Mouse (Mus musculus) layer of hippocampus, adult 9-11 months (tissue): Measurements from ENCODE around the gene Ormdl3.
A peak's percentile ranks its signal among the peaks of the same experiment; 100 is the strongest.

Source experiments
- DNase-seq: peaks from one replicate; pipeline ENCODE4 v3.0.0; 2022

Gene Ormdl3

DNA sequence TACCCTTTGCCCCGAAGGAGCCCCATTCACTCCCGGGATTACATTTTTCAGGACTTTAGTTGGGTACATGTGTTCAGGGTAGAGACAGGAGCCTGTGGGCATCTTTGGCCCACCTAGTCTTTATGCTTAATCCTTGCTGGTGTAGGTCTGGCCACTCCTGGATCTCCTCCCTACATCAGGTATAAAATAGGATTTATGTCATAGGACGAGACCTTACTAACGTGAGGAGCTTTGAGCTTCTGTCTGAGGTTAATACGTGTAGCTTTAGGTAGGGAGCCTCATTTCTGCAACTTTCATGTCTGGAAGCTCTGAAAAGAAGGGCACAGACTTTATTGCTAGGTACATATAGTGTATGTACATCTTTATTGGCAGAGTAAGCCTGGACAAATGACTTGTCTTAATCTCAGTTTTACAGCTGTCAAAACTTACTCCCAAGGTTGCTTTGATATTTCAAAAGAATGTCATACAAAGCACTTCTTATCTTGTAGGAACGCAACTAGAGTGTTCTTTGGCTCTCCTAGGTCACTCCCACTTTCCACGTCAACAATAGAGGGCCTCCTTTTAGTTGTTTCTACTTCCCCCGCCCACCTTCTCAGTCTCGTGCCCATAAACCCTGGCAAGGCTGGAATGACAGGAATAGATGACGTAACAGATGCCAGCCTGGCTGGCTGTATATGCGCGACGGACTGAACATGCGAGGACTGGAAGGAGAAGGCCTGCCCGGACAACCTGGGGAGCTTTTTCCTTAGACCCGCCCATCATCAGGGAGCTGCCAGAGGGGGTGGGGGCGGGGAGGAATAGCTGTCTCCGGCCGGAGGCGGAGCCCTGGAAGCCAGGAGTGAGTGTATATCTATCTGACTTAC lies 747 bp upstream of the Ormdl3 start:
- DNase-seq = peak; percentile 70

DNA sequence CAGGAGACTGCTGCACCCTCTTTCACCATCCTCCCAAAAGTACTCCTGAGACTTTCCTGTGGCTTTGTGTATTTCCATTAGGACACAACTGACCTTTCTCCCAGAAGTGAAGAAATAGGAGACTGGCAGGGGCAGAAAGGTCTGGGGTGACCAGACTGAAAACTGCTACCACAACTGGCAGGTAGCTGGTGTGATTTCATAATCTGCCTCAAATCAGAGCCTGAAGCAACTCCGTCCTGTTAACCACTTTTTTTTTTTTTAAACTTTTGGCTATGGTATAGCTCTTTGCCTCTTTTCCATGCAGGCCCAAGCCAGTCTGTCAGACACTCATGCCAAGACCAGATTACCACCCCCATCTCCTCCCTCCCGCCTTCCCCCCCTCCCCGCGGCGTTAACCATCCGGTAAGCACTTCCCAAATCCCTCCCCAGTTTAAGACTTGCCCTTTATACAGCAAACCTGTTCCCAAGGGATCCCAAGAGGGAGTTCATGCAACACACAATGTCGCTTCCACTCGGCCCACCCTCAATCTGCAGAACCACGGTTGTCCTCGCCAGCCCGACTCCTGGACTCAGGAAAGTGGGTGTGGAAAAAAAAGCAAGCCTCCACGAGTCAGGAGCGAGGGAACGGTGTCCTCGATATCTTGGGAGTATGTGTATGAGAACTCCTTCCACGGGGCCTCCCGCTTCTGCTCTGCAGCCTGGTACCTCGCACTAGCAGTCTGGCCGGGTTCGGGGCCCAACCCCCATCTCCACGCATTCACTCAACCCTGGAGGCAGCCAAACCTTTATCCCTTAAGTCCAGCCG lies 879 bp downstream of the Ormdl3 start:
- no peak for DNase-seq

DNA sequence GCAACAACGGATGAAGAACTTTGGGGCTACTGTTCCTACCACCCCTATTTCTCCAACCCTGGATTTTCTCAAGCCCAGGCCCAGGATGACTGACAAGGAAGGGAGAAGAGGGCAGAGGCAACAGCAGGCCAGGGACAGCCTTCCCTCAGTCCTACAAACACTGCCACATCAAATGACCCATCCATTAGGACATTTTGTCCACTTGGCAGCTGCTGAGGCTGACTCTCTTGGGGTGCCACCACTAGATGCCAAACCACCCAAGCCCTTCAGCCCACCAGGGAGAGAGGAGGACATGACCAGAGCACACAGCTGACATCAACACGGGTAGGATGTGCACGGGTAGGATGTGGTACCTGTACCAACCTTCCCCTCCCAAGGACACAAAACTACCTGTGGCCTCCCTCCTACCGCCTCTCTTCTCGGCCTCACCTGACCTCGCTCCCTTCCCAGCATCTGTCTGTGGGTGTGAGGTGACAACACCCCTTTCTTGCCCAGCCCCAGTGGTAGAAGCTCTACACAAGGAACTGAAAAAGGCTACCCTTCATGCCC lies 2.5 kb downstream of the Ormdl3 start:
- DNase-seq = no peak

DNA sequence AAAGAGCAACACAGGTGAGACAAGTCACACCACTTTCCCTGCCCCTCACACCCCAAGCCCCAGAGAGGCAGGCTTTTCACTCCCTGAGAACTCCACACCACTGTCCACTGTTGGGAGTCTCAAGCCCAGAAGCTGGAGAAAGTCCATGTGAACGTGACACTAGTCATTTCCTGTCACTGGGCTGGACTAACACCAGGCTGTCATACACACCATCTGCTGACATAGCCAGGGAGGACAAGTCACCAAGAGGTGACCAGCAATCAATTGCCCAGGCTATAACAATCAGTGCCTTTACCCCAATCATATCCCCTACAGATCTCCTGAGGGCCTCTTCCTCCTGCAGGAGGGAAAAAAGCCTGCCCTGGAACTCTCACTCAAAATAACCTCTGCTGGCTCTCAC lies 3.0 kb downstream of the Ormdl3 start:
- no peak for DNase-seq

DNA sequence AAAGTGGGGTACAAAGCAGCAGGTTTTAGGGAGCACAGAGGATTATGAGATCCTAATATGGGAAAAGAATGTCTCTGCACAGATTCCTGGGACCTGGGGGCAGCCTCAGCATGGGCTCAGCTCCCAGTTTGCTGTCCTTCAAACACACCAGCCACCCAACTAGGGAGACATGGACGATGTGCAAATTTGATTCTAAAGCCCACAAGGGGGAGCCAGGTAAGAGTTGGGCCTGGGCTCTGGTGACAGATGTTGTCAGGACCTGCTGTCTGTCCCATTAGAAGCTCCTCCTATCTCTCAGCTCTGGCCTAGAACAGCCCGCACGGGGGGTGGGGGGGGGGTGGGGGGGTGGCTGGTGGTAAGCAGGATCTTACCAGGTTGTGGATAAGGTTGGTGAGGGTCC lies 3.6 kb downstream of the Ormdl3 start:
- DNase-seq = no peak

DNA sequence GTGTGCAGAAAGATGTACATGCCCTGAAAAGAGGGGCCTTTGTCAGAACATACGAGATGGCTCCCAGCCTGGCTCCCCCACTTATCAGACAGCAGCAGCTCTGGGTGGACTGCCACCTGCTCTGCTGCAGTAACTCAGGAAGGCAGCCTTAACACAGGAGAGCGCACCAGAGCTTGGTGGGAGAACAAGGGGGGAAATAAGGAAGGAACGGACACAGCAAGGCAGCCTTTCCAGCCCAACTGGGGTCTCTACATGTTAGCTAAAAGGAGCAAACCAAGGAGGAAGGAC lies 4.0 kb downstream of the Ormdl3 start:
- no peak for DNase-seq

DNA sequence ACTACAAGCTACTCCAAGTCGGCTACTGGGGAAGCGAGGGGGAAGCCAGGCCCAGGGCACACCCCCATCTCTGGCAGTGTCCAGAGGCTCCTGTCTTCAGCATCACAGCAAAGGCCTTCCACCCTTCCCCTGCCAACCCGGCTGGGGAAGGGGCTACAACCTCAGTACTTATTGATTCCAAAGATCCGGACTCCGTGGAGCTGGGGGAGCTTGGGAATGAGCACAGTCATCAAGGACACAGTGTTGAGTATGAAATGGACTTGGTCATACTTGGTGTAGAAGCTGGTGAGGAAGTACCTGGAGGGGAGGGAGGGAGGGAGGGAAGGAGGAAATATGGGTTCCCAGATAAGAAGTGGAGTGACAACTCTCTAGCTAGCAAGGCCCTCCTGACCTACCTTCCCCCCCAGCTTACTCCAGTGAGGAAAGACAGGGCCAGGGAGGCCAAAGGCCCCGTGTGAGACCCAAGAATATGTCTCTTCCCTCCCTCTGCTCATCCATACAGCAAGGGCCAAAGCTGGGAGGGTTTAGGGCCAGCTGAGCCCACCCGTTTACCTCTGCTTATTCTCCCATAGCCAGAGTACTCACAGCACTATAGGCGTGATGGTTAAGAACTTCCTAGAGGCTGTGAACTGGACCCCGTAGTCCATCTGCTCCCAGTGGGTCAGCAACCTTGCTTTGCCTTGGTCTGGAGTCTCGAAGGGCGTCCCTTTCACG lies 4.5 kb downstream of the Ormdl3 start:
- DNase-seq = no peak

DNA sequence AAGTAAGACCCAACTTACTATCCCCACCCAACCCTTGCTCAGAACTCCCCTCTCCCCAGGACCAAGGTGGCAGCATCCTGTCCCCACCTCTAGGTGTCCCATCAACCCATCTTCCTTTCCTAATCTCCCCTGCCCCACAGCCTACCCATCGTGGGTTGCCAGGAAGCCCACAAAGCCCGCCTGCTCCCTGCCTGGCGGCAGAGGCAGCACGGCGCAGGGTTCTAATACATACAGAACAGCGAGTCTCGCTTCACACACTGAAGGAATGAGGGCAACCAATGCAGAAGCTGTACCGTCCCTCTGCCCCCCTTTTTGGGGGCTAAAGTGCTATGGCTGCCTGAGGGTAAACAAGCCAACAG lies 5.2 kb downstream of the Ormdl3 start:
- no peak for DNase-seq

DNA sequence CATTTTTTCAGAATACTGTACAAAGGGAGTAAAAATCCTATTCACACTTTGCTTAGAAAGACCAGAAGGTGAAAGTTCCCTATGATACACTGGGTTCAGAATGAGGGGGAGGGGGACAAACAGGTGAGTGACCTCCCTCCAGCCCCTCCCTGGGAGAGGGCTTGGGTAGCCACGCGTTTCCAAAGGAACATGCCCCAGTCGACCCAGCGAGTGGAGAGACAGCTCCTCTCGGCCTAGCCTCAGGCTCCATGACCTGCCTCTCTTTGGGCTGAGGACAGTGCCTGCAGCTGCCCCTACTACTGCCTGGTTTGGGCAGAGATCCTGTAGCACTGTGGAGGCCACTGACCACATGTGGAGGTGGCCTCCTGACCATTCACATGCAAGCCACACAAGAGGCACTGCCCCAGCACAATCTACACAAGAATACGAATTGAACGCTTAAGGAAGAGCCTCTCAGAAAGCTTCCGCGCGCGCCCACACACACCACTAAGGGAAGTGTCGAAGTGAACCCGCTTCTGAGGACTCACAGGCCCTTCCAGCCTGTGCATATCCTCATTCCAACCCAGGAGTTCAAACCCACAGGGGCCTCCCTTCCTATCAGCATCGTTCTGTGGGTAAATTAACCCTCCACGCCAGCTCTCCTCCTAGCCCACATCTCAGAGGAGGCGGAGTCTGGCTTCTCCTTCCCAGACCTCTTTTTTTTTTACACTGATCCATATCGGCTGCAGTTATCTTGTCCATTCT lies 5.7 kb downstream of the Ormdl3 start:
- DNase-seq = no peak

DNA sequence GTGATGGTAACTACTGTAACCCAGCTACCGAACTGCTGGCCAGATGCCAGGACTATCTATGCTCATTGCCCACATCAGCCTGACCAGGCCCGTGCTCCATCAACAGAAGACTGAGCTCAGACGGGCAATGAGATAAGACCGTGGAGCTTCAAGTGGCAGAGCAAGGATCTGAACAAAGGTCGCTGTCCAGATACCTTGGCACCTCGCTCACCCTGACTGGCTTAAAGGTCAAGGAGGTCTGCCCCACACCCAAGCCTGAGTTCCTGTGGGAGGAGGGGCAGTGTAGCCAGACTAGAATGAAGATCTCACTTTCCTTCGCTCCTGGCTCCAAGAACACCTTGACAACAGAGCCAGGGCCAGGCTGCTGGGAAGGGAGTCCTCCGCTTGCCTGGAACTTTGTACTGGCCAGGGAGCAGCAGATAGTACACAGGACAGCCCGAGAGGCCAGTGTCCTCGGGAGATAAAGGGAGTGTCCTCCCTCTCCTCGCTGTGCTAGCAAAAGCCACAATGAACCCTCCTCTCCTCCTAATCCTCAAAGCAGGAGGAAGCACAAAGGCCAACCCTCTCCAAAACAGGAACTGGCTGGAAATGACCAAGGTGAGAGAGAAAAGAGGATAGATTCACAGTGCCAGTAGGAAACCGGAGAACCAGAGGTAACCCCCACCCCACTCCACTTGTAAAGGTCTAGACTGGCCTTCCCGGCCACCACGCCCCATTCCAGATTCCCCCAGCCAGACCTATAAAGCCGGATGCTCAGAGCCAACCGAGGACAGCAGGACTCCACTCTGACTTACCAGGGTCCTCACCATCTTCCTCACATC lies 6.7 kb downstream of the Ormdl3 start:
- no peak for DNase-seq

DNA sequence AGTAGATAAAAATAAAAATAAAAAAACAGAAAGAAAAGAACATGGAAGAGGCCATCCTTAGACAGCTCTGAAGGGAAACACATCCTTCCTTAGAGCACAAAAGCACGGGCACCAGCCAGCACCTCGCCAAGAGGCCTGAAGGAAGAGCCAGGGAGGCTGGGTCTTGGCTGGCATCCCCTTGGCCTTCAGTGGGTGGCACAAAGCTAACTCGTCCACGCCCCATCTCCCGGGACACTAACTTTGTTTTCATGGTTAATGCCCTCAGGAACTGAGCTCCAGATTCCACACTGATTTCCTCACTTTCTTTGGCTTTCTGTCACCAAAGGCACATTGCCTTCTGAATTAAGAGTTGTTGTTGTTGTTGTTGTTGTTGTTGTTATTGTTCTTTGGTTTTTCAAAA lies 9.4 kb downstream of the Ormdl3 start:
- no peak for DNase-seq

DNA sequence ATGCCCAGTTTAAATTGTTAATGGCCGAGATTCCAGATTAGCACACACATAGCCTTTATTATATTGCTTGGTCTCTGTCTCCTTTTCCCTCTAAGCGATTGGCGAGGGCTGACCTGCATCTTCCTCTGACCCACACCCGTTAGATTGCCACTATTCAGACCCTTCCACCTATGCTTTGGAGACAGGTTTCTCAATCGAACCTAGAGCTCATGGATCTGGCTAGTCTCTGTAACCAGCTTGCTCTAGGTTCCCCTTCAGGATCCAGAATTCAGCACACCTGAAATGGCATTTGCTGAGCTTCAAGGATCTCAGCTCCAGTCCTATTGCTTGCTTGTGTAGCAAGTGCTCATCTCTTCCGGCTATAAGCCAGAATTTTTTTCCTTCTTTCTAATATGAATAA lies 17.7 kb downstream of the Ormdl3 start:
- DNase-seq = no peak

DNA sequence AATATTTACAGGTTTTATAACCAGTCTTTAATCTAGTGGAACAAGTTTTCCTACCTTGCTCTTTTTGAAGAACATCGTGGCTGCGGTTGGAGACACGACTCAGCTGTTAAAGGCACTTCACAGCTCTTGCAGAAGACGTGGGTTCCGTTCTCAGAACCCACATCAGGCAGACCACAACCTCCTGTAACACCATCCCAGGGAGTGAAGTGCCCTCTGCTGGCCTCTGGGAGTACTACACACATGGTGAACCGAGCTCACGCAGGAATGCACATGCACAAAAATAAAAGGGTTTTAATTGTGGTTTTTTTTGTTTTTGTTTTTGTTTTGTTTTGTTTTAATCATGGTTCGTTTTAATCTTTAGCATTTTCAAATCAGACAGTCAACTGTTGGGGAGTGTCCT lies 18.8 kb downstream of the Ormdl3 start:
- DNase-seq = no peak

DNA sequence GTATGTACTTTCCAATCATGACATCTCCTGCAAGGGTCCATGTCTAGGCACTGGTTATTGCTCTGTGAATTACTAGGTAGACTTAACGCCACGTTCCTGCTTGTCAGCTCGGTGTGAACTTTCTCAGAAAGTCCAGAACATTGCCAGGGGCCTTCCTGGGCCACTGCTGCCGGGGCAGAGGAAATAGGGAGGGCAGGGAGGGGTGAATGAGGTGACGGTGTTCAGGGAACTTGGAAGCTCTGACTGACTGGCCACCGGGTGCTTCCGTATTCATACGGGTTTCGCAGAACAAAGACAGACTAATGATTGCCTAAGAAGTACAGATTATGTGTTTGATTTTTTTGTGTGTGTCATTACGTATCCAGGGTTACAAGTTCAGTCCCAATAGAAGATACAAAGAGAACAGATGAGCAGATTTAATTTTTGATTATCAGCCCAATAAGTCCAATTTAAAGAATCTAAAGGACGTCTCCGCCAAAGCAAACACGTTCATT lies 23.2 kb downstream of the Ormdl3 start:
- DNase-seq = no peak

DNA sequence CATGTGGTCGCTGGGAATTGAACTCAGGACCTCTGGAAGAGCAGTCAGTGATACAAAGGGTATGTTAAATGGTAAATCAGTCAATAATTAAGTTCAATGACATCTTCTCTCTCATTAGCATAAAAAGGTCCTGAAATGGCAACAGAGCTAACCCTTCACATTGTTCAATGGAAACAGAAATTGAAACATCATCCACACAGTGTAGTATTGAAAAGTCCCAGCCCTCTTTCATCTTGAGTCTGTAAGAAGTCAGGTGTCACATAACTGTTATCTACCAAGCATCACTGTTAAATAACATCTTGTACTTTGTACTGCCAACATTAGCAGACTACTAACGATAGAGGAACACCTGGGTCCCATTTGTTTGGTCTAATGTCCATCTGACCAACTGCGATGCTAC lies 24.1 kb downstream of the Ormdl3 start:
- no peak for DNase-seq

DNA sequence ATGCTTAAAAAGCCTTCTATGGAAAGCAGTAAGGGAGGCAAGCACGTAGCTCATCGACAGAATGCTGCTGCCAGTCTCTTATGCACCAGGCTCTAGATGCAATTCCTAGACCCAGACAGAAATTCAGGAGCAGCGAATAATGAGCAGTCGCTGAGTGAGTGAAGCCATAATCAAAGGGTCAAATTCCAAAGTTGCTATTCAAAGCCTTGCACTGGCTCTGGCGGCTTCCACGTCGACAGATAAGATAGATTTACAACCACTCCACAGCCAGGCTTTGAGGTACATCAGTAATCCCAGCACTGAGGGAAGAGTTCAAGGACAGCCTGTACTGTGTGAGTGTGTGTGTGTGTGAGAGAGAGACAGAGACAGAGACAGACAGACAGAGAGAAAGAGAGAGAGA lies 26.2 kb downstream of the Ormdl3 start:
- DNase-seq = no peak

DNA sequence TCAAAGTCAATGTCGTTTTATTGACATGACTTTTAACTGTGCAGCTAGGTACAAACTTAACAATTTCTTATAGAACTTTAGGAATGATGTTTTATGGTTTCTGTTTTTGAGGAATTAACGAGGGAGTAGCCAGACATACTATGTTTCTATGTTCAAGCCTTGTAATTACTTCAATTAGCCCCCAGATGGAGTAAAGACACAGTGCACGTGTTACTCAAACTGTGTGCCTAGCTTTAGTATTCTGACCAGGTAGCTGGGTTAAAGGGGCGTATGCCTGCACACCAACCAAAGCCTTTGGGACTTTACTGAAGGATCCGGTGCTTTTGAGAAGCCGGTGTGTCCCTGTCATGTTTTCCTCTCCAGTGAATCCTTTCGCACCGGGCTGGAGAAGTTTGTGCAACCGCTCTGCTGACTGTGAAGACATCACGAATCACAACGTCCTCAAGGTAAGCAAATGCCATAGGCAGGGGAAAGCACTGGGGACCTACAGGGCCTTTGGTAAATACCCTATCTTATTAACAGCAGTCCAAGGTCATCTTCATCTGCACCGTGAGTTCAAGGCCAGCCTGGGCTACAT lies 32.0 kb downstream of the Ormdl3 start:
- no peak for DNase-seq

DNA sequence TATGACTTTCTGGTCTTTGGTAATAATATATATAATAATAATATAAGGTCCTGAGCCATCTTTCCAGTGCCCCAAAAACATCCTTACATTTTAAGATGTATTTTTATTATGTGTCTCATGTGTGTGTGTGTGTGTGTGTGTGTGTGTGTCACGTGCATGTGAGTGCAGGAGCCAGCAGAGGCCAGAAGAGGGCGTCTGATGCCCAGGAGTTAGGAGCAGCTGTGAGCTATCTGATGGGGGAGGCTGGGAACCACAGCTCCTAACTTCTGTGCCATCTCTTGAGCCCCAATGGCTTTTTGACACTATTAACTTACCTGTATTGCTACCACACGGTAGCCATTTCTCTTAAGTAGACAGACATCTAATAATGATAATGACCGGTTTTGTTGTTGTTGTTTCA lies 33.2 kb downstream of the Ormdl3 start:
- no peak for DNase-seq

DNA sequence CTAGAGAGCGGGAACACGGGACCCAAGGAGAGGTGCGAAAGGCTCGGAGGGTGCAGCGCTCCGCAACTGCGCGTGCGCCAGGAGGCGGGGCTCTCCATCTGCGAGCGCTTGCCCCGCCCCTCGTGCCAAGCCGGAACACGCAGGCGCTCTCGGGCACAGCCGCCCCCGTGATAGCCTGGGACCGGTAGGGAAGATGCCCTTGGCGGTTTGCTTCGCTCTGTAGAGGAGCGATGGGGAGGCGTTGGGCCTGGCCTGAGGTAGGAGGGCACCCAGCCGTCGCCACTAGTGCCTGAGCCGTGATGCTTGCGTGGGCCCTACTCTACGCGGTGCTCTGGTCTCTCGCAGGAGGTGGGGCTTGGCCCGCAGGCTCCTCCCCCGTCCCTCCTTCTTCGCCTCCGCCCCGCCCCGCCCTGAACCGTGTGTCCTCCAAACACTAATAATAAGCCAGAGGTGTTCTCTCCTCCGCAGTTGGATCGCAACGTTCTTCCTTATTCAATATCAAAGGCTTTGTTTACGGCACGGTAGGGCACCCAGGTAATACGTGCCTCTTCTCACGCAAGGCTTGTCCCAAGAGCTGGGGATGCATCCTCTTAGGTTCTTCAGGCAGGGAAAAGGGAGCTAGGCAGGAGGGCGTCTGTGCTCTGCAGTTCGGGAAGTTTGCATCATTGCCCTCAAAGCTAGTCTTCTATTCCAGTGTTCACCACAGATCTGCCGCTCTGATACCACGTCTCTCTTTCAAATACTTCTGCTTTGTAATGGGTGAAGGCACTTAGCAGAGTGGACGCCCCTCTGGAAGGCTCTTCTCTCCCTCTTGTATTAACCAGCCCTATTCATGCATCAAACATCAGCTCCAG lies 36.0 kb downstream of the Ormdl3 start, which contains the start of gene Zpbp2:
TSS of gene Zpbp2 (plus strand) at position 123 of the 854 bp plus-strand sequence.
- peak; percentile 89 for DNase-seq

DNA sequence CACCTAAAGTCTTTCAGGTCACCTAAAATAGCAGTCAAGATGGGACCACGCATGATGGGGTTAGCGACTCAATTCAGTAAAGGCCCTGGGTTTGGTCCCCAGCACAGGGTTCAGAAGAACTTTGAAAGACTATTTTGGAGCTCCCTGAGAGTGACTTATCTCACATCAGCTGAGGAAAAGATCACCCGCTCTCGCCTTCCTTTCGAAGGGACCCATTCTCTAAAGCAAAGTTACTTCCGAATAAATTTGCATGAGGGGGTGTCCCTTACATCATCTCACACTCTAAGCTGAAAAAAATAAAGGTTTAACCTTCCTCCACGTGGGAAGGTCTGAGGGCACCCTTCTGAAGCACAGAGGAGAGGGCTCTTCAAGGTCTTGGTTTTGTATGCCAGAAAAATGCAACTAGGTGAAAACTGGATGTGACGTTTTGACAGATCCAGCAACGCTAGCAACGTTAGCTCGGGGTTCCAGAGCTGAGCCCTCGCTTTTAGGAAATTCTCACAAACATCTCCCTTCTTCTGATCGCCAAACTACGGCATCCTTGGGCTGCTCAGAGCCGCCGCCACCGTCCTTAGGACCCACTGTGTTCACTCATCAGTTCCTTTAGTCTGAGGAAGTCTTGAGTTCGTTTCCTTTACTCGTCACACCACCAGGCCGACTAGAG lies 36.7 kb downstream of the Ormdl3 start:
- DNase-seq = no peak
